Mouse (Mus musculus) brain, embryonic 14.5 days (tissue): ENCODE results near the gene Il17rd.

Experiments used
- CTCF ChIP-seq: fragments of 200-500 bp; IDR thresholded peaks from 2 replicates; pipeline ENCODE4 v1.5.1; 2012; ENCODE audit warnings: inconsistent platforms, mild to moderate bottlenecking, moderate library complexity, borderline replicate concordance; ENCODE audit not compliant: insufficient read depth, insufficient read length; ENCODE audit errors: extremely low read depth
- POLR2A ChIP-seq: fragments of 200-500 bp; IDR thresholded peaks from 2 replicates; pipeline ENCODE4 v1.6.1; 2012; ENCODE audit warnings: mild to moderate bottlenecking, inconsistent platforms, borderline replicate concordance; ENCODE audit not compliant: poor library complexity, insufficient read depth, insufficient read length, severe bottlenecking; ENCODE audit errors: extremely low read depth

DNA sequence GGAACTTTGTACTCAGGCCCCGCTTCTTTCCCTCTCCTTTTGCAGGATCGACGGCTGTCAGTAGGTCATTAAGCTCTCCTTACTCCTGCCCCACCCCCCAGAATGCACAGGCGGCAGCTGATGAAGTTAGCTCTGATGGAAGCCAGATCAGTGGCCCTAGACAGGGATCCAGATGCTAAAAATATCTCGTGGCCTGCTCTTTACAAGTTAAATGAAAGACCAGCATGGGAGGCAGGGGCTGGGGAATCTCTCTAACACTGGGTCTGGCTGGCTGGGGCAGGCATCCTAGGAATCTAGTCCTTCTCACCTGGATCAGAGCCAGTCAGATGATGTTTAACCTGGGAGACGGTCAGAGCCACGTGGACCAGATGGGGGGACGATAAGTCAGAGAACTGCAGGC is 112.7 kb downstream of the Il17rd start:
- no peak for TF ChIP-seq CTCF
- no peak for TF ChIP-seq POLR2A
